Mouse (Mus musculus): ENCODE results near the gene Atp1b3.
"Not testable (repeated sequence)": the region's sequence is repeated elsewhere in the genome, so short reads cannot be mapped to it uniquely, and the experiment has no call there.

Gene Atp1b3

DNA sequence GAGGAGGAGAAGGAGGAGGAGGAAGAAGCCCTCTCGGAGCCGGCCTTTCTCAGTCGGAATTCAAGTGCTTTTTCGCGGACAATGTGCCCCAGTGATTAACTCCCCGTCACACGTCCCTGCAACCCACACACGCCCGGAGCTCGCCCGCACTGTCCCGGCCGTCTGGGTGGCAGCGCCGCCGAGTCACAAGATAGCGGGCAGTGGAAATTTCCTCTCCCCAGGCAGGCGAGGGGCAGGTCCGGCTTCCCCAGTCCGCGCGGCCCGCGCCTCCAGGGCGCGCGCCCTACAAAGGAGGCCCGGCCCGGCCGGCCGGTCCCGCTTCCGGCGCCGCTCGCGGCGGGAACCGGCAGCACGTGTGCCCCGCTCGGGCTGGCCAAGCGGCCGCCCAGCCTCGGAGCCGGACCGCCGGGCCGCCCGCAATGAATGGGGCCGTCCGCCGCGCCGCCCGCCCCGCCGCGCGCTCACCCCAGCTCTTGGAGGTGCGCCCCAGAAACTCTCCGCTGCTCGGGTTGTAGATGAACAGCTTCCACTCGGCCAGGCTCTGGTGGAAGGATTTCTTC is 581 bp downstream of the Atp1b3 start:
- DNase-seq (ENCODE audit: low read depth, low spot score) = no peak

DNA sequence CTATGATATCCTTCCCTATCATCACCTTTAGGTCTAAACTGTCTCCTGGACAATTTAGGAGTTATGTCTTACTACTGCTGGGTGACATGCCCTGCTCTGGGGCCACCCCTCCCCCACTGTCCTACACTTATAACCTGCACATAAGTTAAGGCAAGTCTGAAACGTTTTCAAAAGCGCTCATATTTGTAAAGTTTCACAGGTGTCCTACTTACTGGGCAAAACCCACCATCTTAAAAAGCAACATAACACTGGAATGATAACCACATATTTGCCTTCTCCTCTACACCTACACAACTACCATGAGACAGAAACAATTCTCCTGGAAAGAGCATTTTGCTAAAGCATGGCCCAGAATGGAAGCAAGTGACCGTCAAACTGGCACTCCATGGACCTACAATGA is 4.2 kb downstream of the Atp1b3 start:
- no peak for DNase-seq (ENCODE audit: low read depth, low spot score)

- DNase-seq (ENCODE audit: low read depth, low spot score) = no peak
Observed at GRCm38 (mm10) chr9:96353799-96354198, 10.4 kb downstream of the Atp1b3 start.

- DNase-seq (ENCODE audit: low read depth, low spot score) = no peak
Observed at GRCm38 (mm10) chr9:96353121-96353769, 11.0 kb downstream of the Atp1b3 start.

DNA sequence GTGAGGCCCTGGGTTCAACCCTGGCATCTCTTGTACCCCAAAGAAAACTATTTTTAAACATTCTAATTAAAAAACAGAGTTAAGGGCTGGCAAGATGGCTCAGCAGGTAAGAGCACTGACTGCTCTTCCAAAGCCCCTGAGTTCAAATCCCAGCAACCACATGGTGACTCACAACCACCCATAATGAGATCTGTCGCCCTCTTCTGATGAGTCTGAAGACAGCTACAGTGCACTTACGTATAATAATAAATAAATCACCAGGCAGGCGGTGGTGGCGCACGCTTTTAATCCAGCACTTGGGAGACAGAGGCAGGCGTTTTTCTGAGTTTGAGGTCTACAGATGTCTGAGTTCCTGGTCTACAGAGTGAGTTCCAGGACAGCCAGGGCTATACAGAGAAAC is 12.5 kb downstream of the Atp1b3 start:
- not testable (repeated sequence) for DNase-seq (ENCODE audit: low read depth, low spot score)

- no peak for DNase-seq (ENCODE audit: low read depth, low spot score)
Observed at GRCm38 (mm10) chr9:96350476-96350875, 13.8 kb downstream of the Atp1b3 start.

DNA sequence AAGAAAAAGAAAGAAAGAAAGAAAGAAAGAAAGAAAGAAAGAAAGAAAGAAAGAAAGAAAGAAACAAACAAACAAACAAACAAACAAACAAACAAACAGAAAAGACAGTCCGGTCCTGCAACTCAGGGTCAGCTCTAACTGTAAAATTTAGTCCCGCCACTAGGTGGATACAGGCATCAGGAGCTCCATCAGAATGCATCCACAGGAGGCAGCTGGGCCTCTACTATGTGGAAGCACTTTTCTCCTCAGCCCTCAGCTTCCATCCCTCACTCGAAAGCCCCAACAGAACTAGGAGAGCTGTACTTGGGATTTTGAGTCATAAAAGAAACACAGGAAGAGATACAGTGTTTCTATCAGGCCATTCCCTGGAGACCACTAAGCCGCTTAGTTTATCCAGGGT is 14.2 kb downstream of the Atp1b3 start:
- DNase-seq (ENCODE audit: low read depth, low spot score) = no peak

DNA sequence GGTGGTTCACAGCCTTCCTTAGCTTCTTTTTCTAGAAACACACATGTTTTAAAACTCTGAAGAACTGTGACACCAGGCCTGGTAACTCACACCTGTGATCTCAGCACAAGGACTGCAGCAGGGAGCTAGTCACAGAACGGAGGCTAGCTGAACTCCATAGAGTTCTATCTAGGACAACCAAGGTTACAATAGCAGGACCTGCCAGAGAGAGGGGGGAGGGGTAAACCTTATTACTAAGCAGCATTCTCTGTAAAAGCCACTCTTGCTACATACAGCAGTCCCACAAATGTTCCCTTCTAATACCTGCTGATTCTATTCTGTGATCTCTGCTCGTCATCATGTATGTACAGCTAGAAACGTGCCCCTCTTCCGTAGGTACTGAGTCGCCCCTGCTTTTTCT is 15.4 kb downstream of the Atp1b3 start:
- no peak for DNase-seq (ENCODE audit: low read depth, low spot score)

DNA sequence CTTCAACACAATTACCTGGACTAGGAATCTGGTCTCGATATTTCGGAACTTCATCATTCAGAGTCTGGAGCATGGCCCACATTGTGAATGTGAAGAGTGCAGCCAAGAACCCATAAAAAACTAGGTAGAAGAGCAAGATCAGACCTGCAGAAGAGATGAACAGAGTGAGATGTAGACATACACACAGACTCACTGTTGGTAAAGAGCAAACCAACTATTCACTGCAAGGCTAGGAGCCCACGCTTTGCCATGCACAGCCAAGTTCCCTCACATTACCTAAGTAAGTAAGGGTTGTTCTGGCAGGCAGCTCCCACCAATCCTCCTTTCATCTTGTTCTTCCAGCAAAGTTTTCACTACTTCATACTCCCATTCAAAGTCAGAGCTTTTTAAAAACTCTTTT is 18.5 kb downstream of the Atp1b3 start:
- no peak for DNase-seq (ENCODE audit: low read depth, low spot score)

DNA sequence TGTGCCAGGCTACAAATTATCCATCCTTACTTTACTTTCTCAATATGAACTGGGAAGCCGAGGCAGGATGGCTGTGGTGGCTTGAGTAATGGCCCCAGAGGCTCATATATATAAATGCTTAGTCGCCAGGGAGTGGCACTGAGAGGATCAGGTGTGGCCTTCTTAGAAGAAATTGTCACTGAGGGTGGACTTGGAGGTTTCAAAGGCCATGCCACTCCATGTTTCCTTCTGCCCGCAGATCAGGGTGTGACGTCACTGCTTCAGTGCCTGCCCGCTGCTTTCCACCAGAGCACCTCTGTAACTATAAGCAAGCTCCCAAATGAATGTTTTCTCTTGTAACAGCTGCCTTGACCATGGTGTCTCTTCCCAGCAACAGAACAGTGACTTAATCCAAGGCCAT is 33.1 kb downstream of the Atp1b3 start:
- DNase-seq (ENCODE audit: low read depth, low spot score) = no peak

DNA sequence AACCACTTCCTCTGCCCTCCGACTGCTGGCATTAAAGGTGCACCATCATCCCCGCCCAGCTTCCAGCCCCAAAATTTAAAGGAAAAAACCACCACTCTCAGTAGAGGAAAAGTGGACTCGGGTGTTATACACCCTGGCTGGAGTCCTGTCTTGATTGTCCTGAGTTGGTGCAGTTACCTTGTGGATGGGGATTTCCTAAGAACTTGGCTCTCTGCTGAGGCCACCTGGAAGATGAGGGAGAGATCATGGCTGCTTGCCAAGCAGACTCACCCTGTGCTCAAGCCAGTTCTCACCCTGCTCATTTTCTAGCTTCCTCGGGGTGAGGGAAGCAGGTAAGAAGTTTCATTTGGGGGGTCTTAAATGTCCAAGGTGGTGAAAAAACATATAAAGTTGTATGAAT is 36.0 kb downstream of the Atp1b3 start:
- DNase-seq (ENCODE audit: low read depth, low spot score) = no peak

- no peak for DNase-seq (ENCODE audit: low read depth, low spot score)
Observed at GRCm38 (mm10) chr9:96326496-96326923, 37.7 kb downstream of the Atp1b3 start.

DNA sequence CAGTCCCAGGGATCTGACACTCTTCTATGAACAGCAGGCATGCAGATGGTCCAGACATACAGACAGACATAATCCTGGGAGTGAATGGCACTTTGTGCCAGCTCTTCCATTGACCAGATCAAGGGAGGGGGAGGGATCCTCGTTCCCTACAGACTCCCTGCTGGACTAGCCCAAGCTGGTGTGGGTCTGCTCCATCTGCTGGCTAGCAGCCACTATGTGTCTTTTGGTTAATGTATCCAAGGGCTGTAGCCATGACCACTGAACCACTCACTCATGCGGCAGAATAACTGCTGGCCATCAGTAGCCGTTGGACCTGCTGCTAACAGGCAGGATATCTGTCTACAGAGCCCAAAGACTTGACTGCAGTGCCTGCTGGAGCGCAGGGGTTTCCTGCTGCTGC is 39.7 kb downstream of the Atp1b3 start:
- no peak for DNase-seq (ENCODE audit: low read depth, low spot score)

DNA sequence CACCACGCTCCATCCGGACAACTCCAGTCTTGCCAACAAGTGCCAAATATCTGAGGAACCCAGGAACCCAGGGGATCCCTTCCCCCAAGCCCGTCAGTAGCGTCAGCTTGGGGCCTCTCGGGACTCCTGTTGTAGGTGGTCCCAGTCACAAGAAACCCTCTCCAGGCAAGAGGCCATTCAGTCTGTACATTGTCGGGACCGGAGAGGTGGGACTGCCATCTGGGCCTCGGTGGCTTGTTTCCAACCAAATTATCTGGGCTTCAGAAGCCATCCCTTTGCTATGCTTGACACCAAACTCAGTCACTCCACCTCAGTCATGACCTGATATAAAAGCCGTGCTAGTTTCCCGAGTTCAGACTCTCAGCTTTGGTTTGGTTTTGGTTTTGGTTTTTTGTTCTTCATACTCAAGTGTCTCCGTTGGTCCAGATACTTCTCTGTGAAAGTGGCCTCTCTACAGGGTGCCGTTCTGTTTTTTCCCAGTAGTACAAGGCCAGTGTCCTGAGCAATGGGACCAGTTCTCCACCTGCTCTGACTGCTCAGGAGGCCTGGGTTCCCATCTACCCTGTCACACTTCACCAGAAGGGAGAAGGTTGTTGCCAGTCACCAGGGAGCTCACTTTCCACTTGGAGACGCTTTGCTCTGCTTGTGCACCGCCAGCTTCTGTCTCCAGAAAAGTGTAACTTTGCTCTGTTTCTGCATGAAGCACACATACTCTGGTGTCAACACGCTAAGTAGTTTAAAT is 41.7 kb downstream of the Atp1b3 start:
- DNase-seq (ENCODE audit: low read depth, low spot score) = no peak

- DNase-seq (ENCODE audit: low read depth, low spot score) = no peak
Observed at GRCm38 (mm10) chr9:96320551-96320980, 43.7 kb downstream of the Atp1b3 start.

DNA sequence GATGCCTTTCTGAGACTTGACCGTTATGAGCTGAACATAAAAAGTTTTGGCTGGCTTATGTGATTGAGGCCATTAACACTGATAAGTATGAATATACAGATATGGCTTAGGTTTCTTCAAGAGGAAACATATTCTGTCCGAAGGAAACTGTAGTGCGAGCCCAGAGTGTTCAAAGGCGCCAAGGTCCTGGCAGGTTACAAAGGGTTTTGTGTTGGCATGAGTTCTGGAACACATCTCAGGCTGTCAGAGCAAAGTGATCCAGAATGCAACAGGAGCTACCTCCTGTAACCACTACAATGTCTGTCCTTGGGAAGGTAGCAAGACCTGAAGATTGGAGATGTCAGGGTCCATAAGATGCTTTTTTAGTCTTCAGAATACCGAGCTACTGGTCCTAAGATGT is 44.9 kb downstream of the Atp1b3 start:
- no peak for DNase-seq (ENCODE audit: low read depth, low spot score)

GRCm38 (mm10) chr9:96312074-96312473 is 52.2 kb downstream of the Atp1b3 start:
- DNase-seq (ENCODE audit: low read depth, low spot score) = no peak

DNA sequence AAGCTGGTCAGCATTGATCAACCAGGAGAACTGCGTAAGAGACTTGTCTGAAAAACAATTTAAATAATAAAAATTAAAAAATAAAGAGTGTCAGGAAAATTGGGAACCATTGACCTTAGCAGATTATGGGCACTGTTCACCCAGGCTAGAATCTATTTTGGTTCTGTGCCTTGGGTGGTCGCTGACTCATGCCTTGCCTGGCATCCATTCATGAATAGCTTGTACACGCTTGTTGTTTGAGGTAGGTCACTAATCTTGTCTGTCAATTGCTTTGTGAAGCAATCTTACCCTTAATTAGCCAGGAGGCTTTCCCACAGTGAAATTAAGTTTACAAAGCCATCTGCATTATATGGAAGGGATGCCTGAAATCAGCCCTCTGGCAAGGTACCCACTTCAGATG is 55.4 kb downstream of the Atp1b3 start:
- no peak for DNase-seq (ENCODE audit: low read depth, low spot score)

GRCm38 (mm10) chr9:96299324-96300008 is 64.8 kb downstream of the Atp1b3 start:
- DNase-seq (ENCODE audit: low read depth, low spot score) = no peak

GRCm38 (mm10) chr9:96292144-96292543 is 72.1 kb downstream of the Atp1b3 start:
- no peak for DNase-seq (ENCODE audit: low read depth, low spot score)

- DNase-seq (ENCODE audit: low read depth, low spot score) = no peak
Observed at GRCm38 (mm10) chr9:96284916-96285315, 79.3 kb downstream of the Atp1b3 start.

All from retina, adult 2 months (tissue).